Mouse (Mus musculus): Measurements from ENCODE around the gene Maged2. TPM values are rescaled to one million over a fixed set of nuclear protein-coding genes. Genes with fewer than 3 reads are reported as not detected.
"Not testable (repeated sequence)": the region's sequence is repeated elsewhere in the genome, so short reads cannot be mapped to it uniquely, and the experiment has no call there.

Gene Maged2
- polyA plus RNA-seq (2014; fragmentation: Nextera tagmentation; extraction: Ambion mirVana) = 697 and 699 TPM in 2 replicates

- Histone ChIP-seq H3K4me1 (ENCODE audit: control insufficient read depth, insufficient read depth, low read length) (peaks cover 4% of the 10 kb centered on the region; the same call in 1 of the 2 replicates), H3K27ac (ENCODE audit: low read length) (peak within 1 kb of the TSS; percentile 82), H3K36me3 (ENCODE audit: control insufficient read depth, insufficient read depth, low read length) (peaks cover 15% of the 10 kb centered on the region), H3K4me2 (replicated peaks; ENCODE audit: low read depth, low read length) (peak within 1 kb of the TSS; percentile 35), H3K27me3 (ENCODE audit: control insufficient read depth, insufficient read depth, low read length) (no peaks in the 10 kb centered on the region), H3K9me3 (ENCODE audit: control insufficient read depth, low read depth, low read length) (no peaks in the 10 kb centered on the region), H3K9ac (replicated peaks; ENCODE audit: low read depth, low read length) (peak within 1 kb of the TSS; percentile 40; the same call in 1 of the 2 replicates), H3K4me3 (ENCODE audit: low read depth, low read length) (peak within 1 kb of the TSS; percentile 32)
- 26% methylated on average over 7 of the region's 7 CpGs for WGBS
- ATAC-seq (ENCODE audit: insufficient number of reproducible peaks, insufficient read depth, low FRiP score, low read depth) = peak; percentile 47; the same call in 1 of the 2 replicates
These were observed at the start of gene Maged2 for GRCm38 (mm10) chrX:150814139-150814469. Maged2 (minus strand) TSS chrX:150814345.

DNA sequence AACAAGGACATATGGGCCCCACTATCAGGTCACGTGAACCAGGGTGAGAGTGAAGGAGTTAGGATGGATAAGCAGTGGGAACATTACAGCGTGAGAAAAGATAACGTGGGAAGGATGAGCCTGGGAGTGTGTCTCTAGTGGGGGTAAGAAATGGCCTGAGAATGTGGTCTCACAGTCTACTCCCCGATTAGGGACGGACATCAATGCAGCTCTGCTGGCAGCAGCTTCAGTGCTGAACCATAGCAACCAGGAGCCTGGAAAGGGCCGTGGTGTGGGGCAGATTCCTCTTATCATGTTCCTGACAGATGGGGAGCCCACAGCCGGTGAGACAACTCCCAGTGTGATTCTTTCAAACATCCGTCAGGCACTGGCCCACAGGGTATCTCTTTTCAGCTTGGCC is 34.1 kb upstream of the Maged2 start:
- no peak for ATAC-seq (ENCODE audit: insufficient number of reproducible peaks, insufficient read depth, low FRiP score, low read depth)
- Histone ChIP-seq H3K9ac (replicated peaks; ENCODE audit: low read depth, low read length) (no peak overlapping the region), H3K4me1 (ENCODE audit: control insufficient read depth, insufficient read depth, low read length) (no peaks in the 10 kb centered on the region), H3K4me3 (ENCODE audit: low read depth, low read length) (no peak overlapping the region), H3K9me3 (ENCODE audit: control insufficient read depth, low read depth, low read length) (no peaks in the 10 kb centered on the region), H3K27me3 (ENCODE audit: control insufficient read depth, insufficient read depth, low read length) (no peaks in the 10 kb centered on the region), H3K4me2 (replicated peaks; ENCODE audit: low read depth, low read length) (no peak overlapping the region), H3K27ac (ENCODE audit: low read length) (no peak overlapping the region), H3K36me3 (ENCODE audit: control insufficient read depth, insufficient read depth, low read length) (no peaks in the 10 kb centered on the region)
- WGBS = 71% methylated on average over 8 of the region's 8 CpGs

- not testable (repeated sequence) for H3K27me3 ChIP-seq (ENCODE audit: control insufficient read depth, insufficient read depth, low read length); H3K4me1 ChIP-seq (ENCODE audit: control insufficient read depth, insufficient read depth, low read length); H3K4me3 ChIP-seq (ENCODE audit: low read depth, low read length); H3K9ac ChIP-seq (replicated peaks; ENCODE audit: low read depth, low read length); H3K36me3 ChIP-seq (ENCODE audit: control insufficient read depth, insufficient read depth, low read length); H3K9me3 ChIP-seq (ENCODE audit: control insufficient read depth, low read depth, low read length); H3K27ac ChIP-seq (ENCODE audit: low read length); H3K4me2 ChIP-seq (replicated peaks; ENCODE audit: low read depth, low read length)
- WGBS = 80% methylated on average over 1 of the region's 10 CpGs
- peak; percentile 94 for ATAC-seq (ENCODE audit: insufficient number of reproducible peaks, insufficient read depth, low FRiP score, low read depth)
These were observed 31.5 kb upstream of the Maged2 start for GRCm38 (mm10) chrX:150845480-150846205.

GRCm38 (mm10) chrX:150843257-150843656 is 29.1 kb upstream of the Maged2 start:
- H3K9ac ChIP-seq (replicated peaks; ENCODE audit: low read depth, low read length); H3K4me1 ChIP-seq (ENCODE audit: control insufficient read depth, insufficient read depth, low read length); H3K9me3 ChIP-seq (ENCODE audit: control insufficient read depth, low read depth, low read length); ATAC-seq (ENCODE audit: insufficient number of reproducible peaks, insufficient read depth, low FRiP score, low read depth); H3K27ac ChIP-seq (ENCODE audit: low read length); H3K4me3 ChIP-seq (ENCODE audit: low read depth, low read length); H3K4me2 ChIP-seq (replicated peaks; ENCODE audit: low read depth, low read length); H3K27me3 ChIP-seq (ENCODE audit: control insufficient read depth, insufficient read depth, low read length); H3K36me3 ChIP-seq (ENCODE audit: control insufficient read depth, insufficient read depth, low read length): not testable (repeated sequence)
- 100% methylated on average over 1 of the region's 4 CpGs for WGBS

GRCm38 (mm10) chrX:150830297-150830696 is 16.2 kb upstream of the Maged2 start:
- Histone ChIP-seq H3K9me3 (ENCODE audit: control insufficient read depth, low read depth, low read length) (no peaks in the 10 kb centered on the region), H3K4me1 (ENCODE audit: control insufficient read depth, insufficient read depth, low read length) (no peaks in the 10 kb centered on the region), H3K36me3 (ENCODE audit: control insufficient read depth, insufficient read depth, low read length) (no peaks in the 10 kb centered on the region), H3K27me3 (ENCODE audit: control insufficient read depth, insufficient read depth, low read length) (no peaks in the 10 kb centered on the region), H3K27ac (ENCODE audit: low read length) (no peak overlapping the region), H3K9ac (replicated peaks; ENCODE audit: low read depth, low read length) (no peak overlapping the region), H3K4me3 (ENCODE audit: low read depth, low read length) (no peak overlapping the region), H3K4me2 (replicated peaks; ENCODE audit: low read depth, low read length) (no peak overlapping the region)
- WGBS = 66% methylated on average over 4 of the region's 4 CpGs
- ATAC-seq (ENCODE audit: insufficient number of reproducible peaks, insufficient read depth, low FRiP score, low read depth) = no peak

- Histone ChIP-seq H3K36me3 (ENCODE audit: control insufficient read depth, insufficient read depth, low read length) (no peaks in the 10 kb centered on the region; the same call in 1 of the 2 replicates), H3K27ac (ENCODE audit: low read length) (no peak overlapping the region), H3K4me2 (replicated peaks; ENCODE audit: low read depth, low read length) (no peak overlapping the region), H3K27me3 (ENCODE audit: control insufficient read depth, insufficient read depth, low read length) (no peaks in the 10 kb centered on the region), H3K9ac (replicated peaks; ENCODE audit: low read depth, low read length) (no peak overlapping the region), H3K4me1 (ENCODE audit: control insufficient read depth, insufficient read depth, low read length) (no peaks in the 10 kb centered on the region), H3K9me3 (ENCODE audit: control insufficient read depth, low read depth, low read length) (no peaks in the 10 kb centered on the region), H3K4me3 (ENCODE audit: low read depth, low read length) (no peak overlapping the region)
- ATAC-seq (ENCODE audit: insufficient number of reproducible peaks, insufficient read depth, low FRiP score, low read depth) = no peak
These were observed 3.1 kb upstream of the Maged2 start for GRCm38 (mm10) chrX:150817278-150817677.

GRCm38 (mm10) chrX:150815601-150816000 is 1.5 kb upstream of the Maged2 start:
- H3K4me3 ChIP-seq (ENCODE audit: low read depth, low read length) = no peak overlapping the region
- peaks cover 7% of the 10 kb centered on the region for H3K36me3 ChIP-seq (ENCODE audit: control insufficient read depth, insufficient read depth, low read length)
- H3K4me1 ChIP-seq (ENCODE audit: control insufficient read depth, insufficient read depth, low read length) = peaks cover 4% of the 10 kb centered on the region; the same call in 1 of the 2 replicates
- H3K27me3 ChIP-seq (ENCODE audit: control insufficient read depth, insufficient read depth, low read length) = no peaks in the 10 kb centered on the region
- no peak overlapping the region for H3K9ac ChIP-seq (replicated peaks; ENCODE audit: low read depth, low read length)
- H3K4me2 ChIP-seq (replicated peaks; ENCODE audit: low read depth, low read length) = no peak overlapping the region
- ATAC-seq (ENCODE audit: insufficient number of reproducible peaks, insufficient read depth, low FRiP score, low read depth) = no peak
- 85% methylated on average over 1 of the region's 1 CpGs for WGBS
- H3K9me3 ChIP-seq (ENCODE audit: control insufficient read depth, low read depth, low read length) = no peaks in the 10 kb centered on the region
- no peak overlapping the region for H3K27ac ChIP-seq (ENCODE audit: low read length)

- Histone ChIP-seq H3K4me2 (replicated peaks; ENCODE audit: low read depth, low read length) (peak overlapping the region; percentile 35), H3K4me1 (ENCODE audit: control insufficient read depth, insufficient read depth, low read length) (peaks cover 4% of the 10 kb centered on the region; the same call in 1 of the 2 replicates), H3K9ac (replicated peaks; ENCODE audit: low read depth, low read length) (peak overlapping the region; percentile 40; the same call in 1 of the 2 replicates), H3K27me3 (ENCODE audit: control insufficient read depth, insufficient read depth, low read length) (no peaks in the 10 kb centered on the region), H3K36me3 (ENCODE audit: control insufficient read depth, insufficient read depth, low read length) (peaks cover 16% of the 10 kb centered on the region), H3K4me3 (ENCODE audit: low read depth, low read length) (peak overlapping the region; percentile 32), H3K9me3 (ENCODE audit: control insufficient read depth, low read depth, low read length) (no peaks in the 10 kb centered on the region), H3K27ac (ENCODE audit: low read length) (peak overlapping the region; percentile 82)
- WGBS = 28% methylated on average over 15 of the region's 16 CpGs
- ATAC-seq (ENCODE audit: insufficient number of reproducible peaks, insufficient read depth, low FRiP score, low read depth) = peak; percentile 59
These were observed 544 bp downstream of the Maged2 start for GRCm38 (mm10) chrX:150813464-150814138.
